Mouse (Mus musculus): Measurements from ENCODE around the gene Dtx3.

DNA sequence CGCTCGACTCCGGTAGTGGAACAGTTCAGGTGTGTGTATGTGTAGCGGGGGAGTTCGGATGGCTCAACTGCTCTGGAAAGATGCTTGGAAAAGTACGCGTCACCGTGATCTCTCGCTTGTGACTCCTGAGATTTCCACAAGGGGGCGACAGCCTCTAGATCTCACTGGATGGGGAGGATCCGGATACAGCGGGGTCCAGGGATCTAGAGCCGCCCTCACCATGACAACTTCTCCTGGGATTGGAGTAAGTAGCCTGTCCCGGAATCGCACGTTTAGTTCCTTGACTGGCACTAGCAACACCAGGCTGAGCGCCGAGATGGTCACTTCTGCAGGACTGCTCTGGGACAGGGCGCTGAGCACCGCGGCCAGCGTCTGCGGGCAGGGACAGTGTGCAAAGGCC, 17.8 kb downstream of the Dtx3 start:
- TF ChIP-seq CTCF (IDR thresholded peaks at IDR 0.05) (peak; percentile 97), POLR2A (IDR thresholded peaks at IDR 0.05; ENCODE audit: insufficient read depth, low read depth, low read length) (peak; percentile 82)
